Mouse (Mus musculus) forebrain, embryonic 14.5 days (tissue): ENCODE data around the gene Hykk. TPM values are rescaled to one million over a fixed set of nuclear protein-coding genes. Genes with fewer than 3 reads are reported as not detected.
A peak's percentile ranks its signal among the peaks of the same experiment; 100 is the strongest.

Source experiments
- ATAC-seq: fragments of 200-750 bp; cut with Nextera tagmentation; 2 replicates; pipeline ENCODE4 v1.8.0; 2017; ENCODE audit warnings: mild to moderate bottlenecking, moderate library complexity
- DNase-seq: peaks from one replicate; pipeline ENCODE4 v3.0.0-alpha.2; 2015; ENCODE audit warnings: low spot score
- H3K27ac ChIP-seq: fragments of 300-500 bp; sonication (generic); 2 replicates; pipeline ENCODE4 v1.5.1; 2014; ENCODE audit warnings: low read depth, mild to moderate bottlenecking, control low read depth, low read length, moderate library complexity
- H3K27me3 ChIP-seq: fragments of 300-500 bp; sonication (generic); replicated peaks from 2 replicates; pipeline ENCODE4 v1.6.1; 2014; ENCODE audit warnings: low read length, control low read depth, mixed read lengths; ENCODE audit not compliant: control insufficient read depth, insufficient read depth
- H3K36me3 ChIP-seq: fragments of 300-500 bp; sonication (generic); 2 replicates; pipeline ENCODE4 v1.6.1; 2014; ENCODE audit warnings: low read length, control low read depth; ENCODE audit not compliant: control insufficient read depth, insufficient read depth
- H3K4me1 ChIP-seq: fragments of 300-500 bp; sonication (generic); 2 replicates; pipeline ENCODE4 v1.6.1; 2014; ENCODE audit warnings: antibody characterized with exemption, low read length, control low read depth; ENCODE audit not compliant: control insufficient read depth, insufficient read depth
- H3K4me2 ChIP-seq: fragments of 300-500 bp; sonication (generic); 2 replicates; pipeline ENCODE4 v1.6.1; 2014; ENCODE audit warnings: mild to moderate bottlenecking, control low read depth, low read length
- H3K4me3 ChIP-seq: fragments of 300-500 bp; sonication (generic); 2 replicates; pipeline ENCODE4 v1.5.1; 2014; ENCODE audit warnings: low read depth, low read length, control low read depth
- H3K9ac ChIP-seq: fragments of 300-500 bp; sonication (generic); 2 replicates; pipeline ENCODE4 v1.6.1; 2014; ENCODE audit warnings: mild to moderate bottlenecking, low read length, control low read depth, moderate library complexity
- H3K9me3 ChIP-seq: fragments of 300-500 bp; sonication (generic); replicated peaks from 2 replicates; pipeline ENCODE4 v1.6.1; 2016; ENCODE audit warnings: low read length, control low read depth, mixed read lengths; ENCODE audit not compliant: control insufficient read depth
- WGBS: fragments of 180-500 bp; shearing (Covaris S2); extraction: QIAGEN DNeasy Blood & Tissue Kit; methylation state at CpG from one replicate; pipeline ENCODE4 v1.1.7; 2014; 5-methylcytosine and 5-hydroxymethylcytosine counted together
- polyA plus RNA-seq: library from polyadenylated mRNA; unstranded; fragments of >200 nt; fragmentation: Nextera tagmentation; extraction: Ambion mirVana; gene quantifications from 2 replicates; pipeline ENCODE4 v1.2.1, GENCODE M21; 2014

Hykk gene
- polyA plus RNA-seq, result 1.5 and 1.6 TPM in 2 replicates

DNA sequence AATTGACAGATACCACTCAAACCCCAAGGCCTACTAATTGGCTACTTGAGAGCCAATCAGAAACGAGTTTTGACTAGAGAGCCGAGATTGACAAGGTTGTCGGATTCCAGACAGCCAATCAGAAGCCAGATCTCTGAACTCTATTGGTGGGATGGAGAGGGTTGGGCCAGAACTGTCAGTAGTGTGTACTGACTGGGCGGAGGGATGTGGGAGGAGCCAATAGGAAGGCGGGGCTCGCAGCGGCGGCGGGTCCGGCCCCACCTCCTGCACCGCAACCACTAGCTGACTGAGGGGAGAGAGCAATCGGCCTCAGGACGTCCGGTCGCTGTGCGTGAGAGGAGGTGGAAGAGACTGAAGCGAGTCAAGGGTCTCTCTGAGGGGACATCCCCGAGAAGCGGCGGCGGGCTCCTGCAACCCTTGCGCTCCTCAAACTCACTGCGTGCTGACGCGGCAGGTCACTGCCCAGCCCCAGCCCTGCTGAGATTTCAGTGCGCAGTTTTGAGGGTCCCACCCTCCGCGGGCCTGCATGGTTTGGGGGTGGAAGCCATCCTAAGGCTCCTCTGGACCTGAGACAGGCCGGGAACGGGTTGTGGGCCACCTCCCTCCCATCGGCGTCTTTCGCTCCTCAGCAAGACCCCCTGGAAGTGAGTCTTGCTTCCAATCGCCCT is at the start of gene Hykk:
Gene Hykk, plus strand, starts transcription at position 274 of the 668 bp plus-strand sequence.
- H3K36me3 ChIP-seq, result no peaks in the 10 kb centered on the region; the same call in 1 of the 2 replicates
- H3K4me2 ChIP-seq, result peak within 1 kb of the TSS; percentile 82
- no peaks in the 10 kb centered on the region for H3K27me3 ChIP-seq
- H3K9me3 ChIP-seq, result no peaks in the 10 kb centered on the region
- DNase-seq, result peak; percentile 98
- H3K9ac ChIP-seq, result peak within 1 kb of the TSS; percentile 72
- peaks cover 6% of the 10 kb centered on the region; the same call in 1 of the 2 replicates for H3K4me1 ChIP-seq
- WGBS, result under 1% methylated on average over 34 of the region's 34 CpGs
- H3K27ac ChIP-seq, result no peak within 1 kb of the TSS
- peak; percentile 98 for ATAC-seq
- H3K4me3 ChIP-seq, result peak within 1 kb of the TSS; percentile 64

GRCm38 (mm10) chr9:54878759-54879158 is 38.3 kb upstream of the Hykk start:
- H3K4me2 ChIP-seq, result no peak overlapping the region
- H3K36me3 ChIP-seq, result peaks cover 44% of the 10 kb centered on the region
- H3K27me3 ChIP-seq, result no peaks in the 10 kb centered on the region
- no peak overlapping the region for H3K4me3 ChIP-seq
- no peaks in the 10 kb centered on the region for H3K4me1 ChIP-seq
- ATAC-seq, result no peak
- WGBS, result 100% methylated on average over 1 of the region's 1 CpGs
- no peak overlapping the region for H3K9ac ChIP-seq
- no peak for DNase-seq
- no peaks in the 10 kb centered on the region for H3K9me3 ChIP-seq
- no peak overlapping the region for H3K27ac ChIP-seq

DNA sequence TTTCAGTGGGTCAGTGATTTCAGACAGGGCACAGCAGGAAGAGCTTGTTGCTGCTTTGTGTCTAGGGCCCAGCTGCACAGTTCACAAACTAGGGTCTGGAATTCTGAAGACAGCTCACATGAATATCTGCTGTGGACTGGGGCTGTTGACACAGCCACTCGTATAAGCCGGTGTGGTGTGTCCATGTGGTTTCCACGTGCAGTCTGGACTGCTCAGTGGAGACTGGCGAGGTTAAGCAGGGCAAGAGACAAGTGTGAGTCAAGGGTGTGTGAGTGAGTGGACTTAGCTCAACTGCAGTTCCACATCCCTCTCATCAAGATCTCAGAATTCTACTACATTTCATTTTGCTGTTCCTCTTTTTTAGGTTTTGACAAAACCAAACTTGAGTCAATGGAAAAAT is 25.0 kb upstream of the Hykk start:
- Histone ChIP-seq H3K36me3 (peaks cover 74% of the 10 kb centered on the region), H3K9me3 (no peaks in the 10 kb centered on the region), H3K9ac (no peak overlapping the region), H3K4me3 (no peak overlapping the region), H3K27ac (no peak overlapping the region), H3K27me3 (no peaks in the 10 kb centered on the region), H3K4me1 (no peaks in the 10 kb centered on the region), H3K4me2 (no peak overlapping the region)
- DNase-seq, result no peak
- ATAC-seq, result no peak
- 92% methylated on average over 4 of the region's 4 CpGs for WGBS

DNA sequence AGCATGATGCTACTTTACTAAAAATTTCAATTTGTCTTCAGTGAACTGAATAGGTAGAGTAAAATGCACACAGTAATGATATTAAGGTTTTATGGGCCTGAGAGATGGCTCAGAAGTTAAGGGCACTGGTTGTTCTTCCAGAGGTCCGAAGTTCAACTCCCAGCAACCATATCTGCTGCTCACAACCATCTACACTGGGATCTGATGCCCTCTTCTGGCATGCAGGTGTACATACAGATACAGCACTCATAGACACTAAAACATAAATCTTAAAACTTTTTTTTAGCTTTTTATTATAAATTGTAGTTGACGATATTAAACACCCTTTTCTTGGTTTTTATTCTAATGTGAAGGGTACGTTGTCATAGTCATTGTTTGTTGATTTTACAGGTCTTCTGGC is 20.0 kb upstream of the Hykk start:
- Histone ChIP-seq H3K9ac (no peak overlapping the region), H3K4me1 (no peaks in the 10 kb centered on the region), H3K27ac (no peak overlapping the region), H3K4me2 (no peak overlapping the region), H3K27me3 (no peaks in the 10 kb centered on the region), H3K9me3 (no peaks in the 10 kb centered on the region), H3K4me3 (no peak overlapping the region), H3K36me3 (peaks cover 72% of the 10 kb centered on the region)
- DNase-seq, result peak; percentile 12
- ATAC-seq, result no peak
- 88% methylated on average over 3 of the region's 3 CpGs for WGBS

DNA sequence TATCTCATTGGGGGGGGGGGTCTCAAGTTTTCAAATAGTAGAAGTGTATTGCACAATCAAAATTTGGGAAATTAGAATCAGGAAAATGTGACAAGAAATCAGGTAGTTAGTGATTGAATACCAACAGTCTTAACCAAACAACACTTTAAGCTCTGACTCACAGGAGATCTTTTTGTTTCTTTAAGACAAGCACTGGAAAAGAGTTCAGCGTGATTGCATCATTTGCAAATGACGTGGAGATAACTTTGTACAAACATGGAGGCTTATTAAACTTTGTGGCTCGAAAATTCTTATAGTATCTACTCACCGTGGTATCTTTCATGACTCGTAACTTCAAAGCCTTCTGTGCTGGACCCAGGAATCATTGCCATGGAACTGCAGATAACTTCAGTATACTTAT is 7.6 kb upstream of the Hykk start:
- Histone ChIP-seq H3K9ac (no peak overlapping the region), H3K27ac (no peak overlapping the region), H3K36me3 (peaks cover 59% of the 10 kb centered on the region), H3K4me3 (no peak overlapping the region), H3K4me2 (no peak overlapping the region), H3K9me3 (no peaks in the 10 kb centered on the region), H3K4me1 (no peaks in the 10 kb centered on the region), H3K27me3 (no peaks in the 10 kb centered on the region)
- no peak for ATAC-seq
- no peak for DNase-seq
- 94% methylated on average over 5 of the region's 5 CpGs for WGBS

DNA sequence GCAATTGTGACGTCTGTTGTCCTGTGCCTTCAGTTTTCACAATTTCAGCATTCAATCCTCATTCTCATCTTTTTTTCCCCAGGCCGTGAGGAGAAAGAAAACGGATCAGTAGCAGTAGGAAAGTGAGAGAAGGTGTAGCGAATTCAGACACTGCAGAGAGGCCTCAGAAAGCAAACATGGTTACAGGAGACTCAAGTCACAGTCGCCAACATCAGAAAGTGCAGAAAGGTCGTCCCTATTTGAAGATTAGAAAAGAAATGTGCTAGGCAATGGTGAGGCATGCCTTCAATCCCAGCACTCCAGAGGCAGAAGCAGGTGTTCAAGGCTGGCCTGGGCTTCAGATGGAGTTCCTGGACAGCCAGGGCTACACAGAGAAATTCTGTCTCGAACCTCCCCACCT is 1.5 kb upstream of the Hykk start:
- Histone ChIP-seq H3K9ac (no peak overlapping the region), H3K9me3 (no peaks in the 10 kb centered on the region), H3K27me3 (no peaks in the 10 kb centered on the region), H3K27ac (no peak overlapping the region), H3K4me2 (no peak overlapping the region), H3K36me3 (peaks cover 12% of the 10 kb centered on the region), H3K4me3 (no peak overlapping the region), H3K4me1 (peaks cover 6% of the 10 kb centered on the region; the same call in 1 of the 2 replicates)
- WGBS, result 65% methylated on average over 7 of the region's 7 CpGs
- ATAC-seq, result no peak
- DNase-seq, result no peak

- no peak overlapping the region; the same call in 1 of the 2 replicates for H3K9ac ChIP-seq
- DNase-seq (peak; percentile 10), ATAC-seq (peak; percentile 4; the same call in 1 of the 2 replicates)
- no peak overlapping the region for H3K27ac ChIP-seq
- peak overlapping the region; percentile 82 for H3K4me2 ChIP-seq
- no peaks in the 10 kb centered on the region for H3K27me3 ChIP-seq
- peaks cover 7% of the 10 kb centered on the region for H3K36me3 ChIP-seq
- peaks cover 6% of the 10 kb centered on the region; the same call in 1 of the 2 replicates for H3K4me1 ChIP-seq
- no peak overlapping the region for H3K4me3 ChIP-seq
- WGBS, result 64% methylated on average over 8 of the region's 8 CpGs
- H3K9me3 ChIP-seq, result no peaks in the 10 kb centered on the region
Observed at GRCm38 (mm10) chr9:54916401-54916800, 682 bp upstream of the Hykk start.

DNA sequence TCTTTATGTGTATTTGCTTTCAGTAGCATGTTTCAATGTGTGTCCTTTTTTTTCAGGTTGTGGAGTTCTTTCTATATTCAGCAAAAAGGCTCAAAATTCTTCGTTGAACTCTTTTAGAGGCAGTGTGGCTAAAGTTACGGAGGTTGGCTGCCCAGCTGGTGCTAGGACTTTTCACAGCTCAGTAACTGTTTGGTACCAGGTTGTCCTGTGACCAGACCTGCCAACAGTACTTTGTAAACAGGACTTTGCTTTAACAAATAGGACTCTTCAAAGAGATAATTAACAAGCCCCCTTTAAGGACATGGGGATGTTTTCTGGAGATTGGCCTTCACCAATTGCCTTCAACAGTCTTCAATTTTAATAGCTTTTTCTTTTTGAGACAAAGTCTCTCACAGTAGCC is 1.1 kb downstream of the Hykk start:
- no peaks in the 10 kb centered on the region for H3K9me3 ChIP-seq
- H3K9ac ChIP-seq, result no peak overlapping the region
- no peak for ATAC-seq
- H3K4me2 ChIP-seq, result no peak overlapping the region
- H3K27ac ChIP-seq, result no peak overlapping the region
- 70% methylated on average over 2 of the region's 2 CpGs for WGBS
- H3K4me3 ChIP-seq, result no peak overlapping the region
- DNase-seq, result no peak
- H3K36me3 ChIP-seq, result no peaks in the 10 kb centered on the region
- H3K4me1 ChIP-seq, result peaks cover 6% of the 10 kb centered on the region; the same call in 1 of the 2 replicates
- H3K27me3 ChIP-seq, result no peaks in the 10 kb centered on the region

DNA sequence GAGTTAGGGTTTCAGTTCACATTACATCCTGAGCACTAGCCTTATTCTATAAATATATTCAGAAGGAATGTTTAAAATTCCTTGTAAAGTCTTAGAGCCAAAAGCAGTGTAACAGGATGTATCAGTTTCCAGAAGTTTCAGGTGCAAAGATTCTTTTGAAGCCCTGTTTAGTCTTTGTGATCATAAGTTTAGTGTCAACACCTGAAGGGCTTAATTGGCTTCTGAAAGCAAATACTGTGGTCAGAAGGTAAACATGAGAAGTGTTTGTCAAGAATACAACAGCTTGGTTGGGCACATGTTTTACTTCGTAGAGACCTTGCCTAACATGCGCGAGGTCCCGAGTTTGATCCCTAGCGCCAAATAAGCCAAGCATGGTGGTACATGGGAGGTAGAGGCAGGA is 1.7 kb downstream of the Hykk start:
- no peak overlapping the region for H3K27ac ChIP-seq
- no peaks in the 10 kb centered on the region for H3K27me3 ChIP-seq
- H3K4me3 ChIP-seq, result no peak overlapping the region
- no peak overlapping the region for H3K4me2 ChIP-seq
- DNase-seq, result no peak
- ATAC-seq, result no peak
- H3K9me3 ChIP-seq, result no peaks in the 10 kb centered on the region
- H3K4me1 ChIP-seq, result peaks cover 6% of the 10 kb centered on the region; the same call in 1 of the 2 replicates
- no peaks in the 10 kb centered on the region for H3K36me3 ChIP-seq
- 96% methylated on average over 5 of the region's 5 CpGs for WGBS
- H3K9ac ChIP-seq, result no peak overlapping the region
